Mouse (Mus musculus) bone marrow macrophage, adult 2 months (primary cell): ENCODE data around the gene Ak5.

Source experiments
- CTCF ChIP-seq: IDR thresholded peaks from 2 replicates; pipeline ENCODE4 v1.5.1; 2012; ENCODE audit warnings: low read depth, mild to moderate bottlenecking, low read length, moderate library complexity
- POLR2A ChIP-seq: IDR thresholded peaks from 2 replicates; pipeline ENCODE4 v1.6.1; 2012; ENCODE audit warnings: mild to moderate bottlenecking, low read depth, low read length, borderline replicate concordance

GRCm38 (mm10) chr3:152493813-152494212, 174.3 kb downstream of the Ak5 start:
- TF ChIP-seq CTCF: no peak
- no peak for TF ChIP-seq POLR2A
